Mouse (Mus musculus) kidney, embryonic 16.5 days (tissue): ENCODE results near the gene Ppp6r2. TPM values are rescaled to one million over a fixed set of nuclear protein-coding genes. Genes with fewer than 3 reads are reported as not detected.

Experiments
- ATAC-seq: fragments of 200-750 bp; cut with Nextera tagmentation; 2 replicates; pipeline ENCODE4 v1.8.0; 2017; ENCODE audit warnings: moderate TSS enrichment; ENCODE audit not compliant: low FRiP score, low TSS enrichment
- H3K27ac ChIP-seq: fragments of 300-500 bp; sonication (generic); 2 replicates; pipeline ENCODE4 v1.5.1; 2014; ENCODE audit warnings: low read length
- H3K27me3 ChIP-seq: fragments of 300-500 bp; sonication (generic); 2 replicates; pipeline ENCODE4 v1.6.1; 2014; ENCODE audit warnings: low read length, control low read depth, mixed read lengths; ENCODE audit not compliant: insufficient read depth
- H3K36me3 ChIP-seq: fragments of 300-500 bp; sonication (generic); 2 replicates; pipeline ENCODE4 v1.6.1; 2014; ENCODE audit warnings: low read length, control low read depth, mixed read lengths; ENCODE audit not compliant: insufficient read depth
- H3K4me1 ChIP-seq: fragments of 300-500 bp; sonication (generic); 2 replicates; pipeline ENCODE4 v1.6.1; 2014; ENCODE audit warnings: low read length, control low read depth, mixed read lengths; ENCODE audit not compliant: insufficient read depth
- H3K4me2 ChIP-seq: fragments of 300-500 bp; sonication (generic); replicated peaks from 2 replicates; pipeline ENCODE4 v1.6.1; 2014; ENCODE audit warnings: low read depth, low read length
- H3K4me3 ChIP-seq: fragments of 300-500 bp; sonication (generic); 2 replicates; pipeline ENCODE4 v1.5.1; 2014; ENCODE audit warnings: mild to moderate bottlenecking, low read length
- H3K9ac ChIP-seq: fragments of 300-500 bp; sonication (generic); replicated peaks from 2 replicates; pipeline ENCODE4 v1.6.1; 2014; ENCODE audit warnings: low read length
- H3K9me3 ChIP-seq: fragments of 300-500 bp; sonication (generic); 2 replicates; pipeline ENCODE4 v1.6.1; 2016; ENCODE audit warnings: low read length, control low read depth
- WGBS: fragments of 180-500 bp; shearing (Covaris S2); extraction: QIAGEN DNeasy Blood & Tissue Kit; methylation state at CpG from one replicate; pipeline ENCODE4 v1.1.7; 2014; 5-methylcytosine and 5-hydroxymethylcytosine counted together
- microRNA-seq: library from miRNA; unstranded; fragments of <30 nt; microRNA quantifications from one replicate; pipeline ENCODE4, GENCODE M21; 2016
- polyA plus RNA-seq: library from polyadenylated mRNA; unstranded; fragments of >200 nt; fragmentation: Nextera tagmentation; extraction: Ambion mirVana; gene quantifications from 2 replicates; pipeline ENCODE4 v1.2.1, GENCODE M21; 2015

The Ppp6r2 gene
- polyA plus RNA-seq, 1 experiment from 2014 or later: 24.0 TPM

DNA sequence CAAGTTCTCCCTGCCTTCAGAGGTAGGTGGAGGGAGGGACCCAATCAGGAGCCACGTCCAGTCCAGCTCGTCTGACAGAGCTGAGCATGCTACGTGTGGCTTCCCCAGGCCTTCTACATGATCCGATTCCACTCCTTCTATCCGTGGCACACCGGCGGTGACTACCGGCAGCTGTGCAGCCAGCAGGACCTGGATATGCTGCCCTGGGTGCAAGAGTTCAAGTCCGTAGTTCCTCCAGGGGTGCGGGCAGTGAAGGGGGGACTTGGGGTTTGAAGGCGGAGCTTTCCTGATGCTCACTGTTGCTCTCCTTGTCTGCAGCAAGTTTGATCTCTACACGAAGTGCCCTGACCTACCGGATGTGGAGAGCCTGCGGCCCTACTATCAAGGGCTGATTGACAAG is 125.1 kb downstream of the Ppp6r2 start:
- Histone ChIP-seq H3K27ac (no peak overlapping the region), H3K9ac (no peak overlapping the region), H3K4me2 (no peak overlapping the region), H3K4me1 (no peaks in the 10 kb centered on the region), H3K9me3 (no peaks in the 10 kb centered on the region), H3K4me3 (no peak overlapping the region), H3K36me3 (no peaks in the 10 kb centered on the region), H3K27me3 (no peaks in the 10 kb centered on the region)
- ATAC-seq: no peak
- WGBS: 81% methylated on average over 14 of the region's 14 CpGs

Small RNA genes within 50 kb of the gene (microRNA-seq; reads per million reads assigned to microRNA genes)
- 0.95 reads per million for gene Mir6958
- gene Mir6959: not detected
- not detected for gene Mir7118

Other genes with a start within 250 kb of the Ppp6r2 start
- 0.06 TPM in 1 of 2 replicates, not detected in the other for gene Mlc1, start 232.5 kb upstream of the Ppp6r2 start, polyA plus RNA-seq
- 0.31 TPM in 1 of 2 replicates, not detected in the other for gene Mov10l1, start 228.6 kb upstream of the Ppp6r2 start, polyA plus RNA-seq
- gene Panx2, start 151.8 kb upstream of the Ppp6r2 start, polyA plus RNA-seq: 0.04 and 0.23 TPM in 2 replicates
- gene Trabd, start 136.4 kb upstream of the Ppp6r2 start, polyA plus RNA-seq: 53.8 and 60.3 TPM in 2 replicates
- 19.7 and 19.8 TPM in 2 replicates for gene Selenoo, start 122.5 kb upstream of the Ppp6r2 start, polyA plus RNA-seq
- 14.7 and 17.8 TPM in 2 replicates for gene Tubgcp6, start 88.4 kb upstream of the Ppp6r2 start, polyA plus RNA-seq
- 23.4 and 25.8 TPM in 2 replicates for gene Hdac10, start 82.9 kb upstream of the Ppp6r2 start, polyA plus RNA-seq
- gene Mapk12, start 70.8 kb upstream of the Ppp6r2 start, polyA plus RNA-seq: 15.5 and 16.2 TPM in 2 replicates
- 16.0 and 16.4 TPM in 2 replicates for gene Mapk11, start 61.9 kb upstream of the Ppp6r2 start, polyA plus RNA-seq
- gene Plxnb2, start 30.8 kb upstream of the Ppp6r2 start, polyA plus RNA-seq: 184 and 188 TPM in 2 replicates
- gene Dennd6b, start 15.1 kb upstream of the Ppp6r2 start, polyA plus RNA-seq: 20.4 and 21.9 TPM in 2 replicates
- gene Sbf1, start 103.8 kb downstream of the Ppp6r2 start, polyA plus RNA-seq: 49.3 and 52.0 TPM in 2 replicates
- gene Adm2, start 111.2 kb downstream of the Ppp6r2 start, polyA plus RNA-seq: 0.98 and 1.5 TPM in 2 replicates
- gene Miox, start 122.8 kb downstream of the Ppp6r2 start, polyA plus RNA-seq: 17.0 and 28.6 TPM in 2 replicates
- 68.3 and 79.0 TPM in 2 replicates for gene Lmf2, start 144.1 kb downstream of the Ppp6r2 start, polyA plus RNA-seq
- 165 and 175 TPM in 2 replicates for gene Ncaph2, start 144.2 kb downstream of the Ppp6r2 start, polyA plus RNA-seq
- gene Sco2, start 162.3 kb downstream of the Ppp6r2 start, polyA plus RNA-seq: 9.7 and 11.8 TPM in 2 replicates
- gene Tymp, start 165.5 kb downstream of the Ppp6r2 start, polyA plus RNA-seq: 0.94 and 1.9 TPM in 2 replicates
- 1.1 and 1.6 TPM in 2 replicates for gene Odf3b, start 167.7 kb downstream of the Ppp6r2 start, polyA plus RNA-seq
- gene Klhdc7b, start 173.4 kb downstream of the Ppp6r2 start, polyA plus RNA-seq: 0.04 TPM in 1 of 2 replicates, not detected in the other
- gene Syce3, start 198.9 kb downstream of the Ppp6r2 start, polyA plus RNA-seq: not detected in 2 replicates
- gene Cpt1b, start 214.3 kb downstream of the Ppp6r2 start, polyA plus RNA-seq: 7.4 and 8.1 TPM in 2 replicates
- gene C730034F03Rik, start 218.0 kb downstream of the Ppp6r2 start, polyA plus RNA-seq: 2.8 and 5.0 TPM in 2 replicates
- 0.33 TPM in 1 of 2 replicates, not detected in the other for gene Gm44502, start 218.1 kb downstream of the Ppp6r2 start, polyA plus RNA-seq
- gene Chkb, start 218.4 kb downstream of the Ppp6r2 start, polyA plus RNA-seq: 57.6 and 64.3 TPM in 2 replicates
- 0.92 and 1.1 TPM in 2 replicates for gene Mapk8ip2, start 242.4 kb downstream of the Ppp6r2 start, polyA plus RNA-seq